Mouse (Mus musculus) macrophage (primary cell): ENCODE measurements at regions not wholly inside any gene's neighbourhood (a gene's known extent, or its start where the extent isn't known, plus 50 kb on each side); places are given as distances from the start of the nearest gene placed in this dataset.

Experiments
- H3K27ac ChIP-seq: fragments of 350-480 bp; formaldehyde crosslinking; 2 replicates; pipeline ENCODE4 v1.9.0; 2021
- H3K36me3 ChIP-seq: fragments of 350-480 bp; formaldehyde crosslinking; 2 replicates; pipeline ENCODE4 v1.9.0; 2021; ENCODE audit errors: inconsistent target
- H3K4me3 ChIP-seq: fragments of 350-480 bp; formaldehyde crosslinking; 2 replicates; pipeline ENCODE4 v1.9.0; 2021; ENCODE audit errors: inconsistent target
- H3K79me2 ChIP-seq: fragments of 350-480 bp; formaldehyde crosslinking; 2 replicates; pipeline ENCODE4 v1.9.0; 2021; ENCODE audit errors: inconsistent target
- WGBS: methylation state at CpG from one replicate; pipeline ENCODE4 v1.1.7; 2026; ENCODE audit warnings: inconsistent platforms; ENCODE audit not compliant: missing documents; 5-methylcytosine and 5-hydroxymethylcytosine counted together

DNA sequence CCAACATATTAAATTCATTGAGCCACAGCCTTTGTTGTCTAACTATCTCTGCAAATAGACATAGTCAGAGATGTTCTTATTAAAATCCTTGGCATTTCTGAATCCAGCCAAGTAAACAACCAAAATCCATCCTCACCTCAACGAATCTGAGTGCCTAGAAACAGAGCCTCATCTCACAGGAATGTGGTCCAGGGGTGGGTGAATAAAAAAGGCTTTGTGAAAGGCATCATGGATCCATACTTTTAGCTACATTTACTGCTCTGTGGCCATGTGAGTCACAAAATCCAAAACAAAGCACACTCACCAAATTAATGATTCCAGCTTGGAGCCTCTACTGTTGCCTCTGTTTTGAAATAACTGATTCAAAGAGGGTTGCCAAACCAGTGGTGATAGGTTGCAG lies 210.7 kb upstream of the Sp8 start:
- H3K36me3 ChIP-seq = no peaks in the 10 kb centered on the region
- no peaks in the 10 kb centered on the region for H3K79me2 ChIP-seq
- no peak overlapping the region for H3K27ac ChIP-seq
- H3K4me3 ChIP-seq = no peak overlapping the region
- 100% methylated on average over 1 of the region's 1 CpGs for WGBS

DNA sequence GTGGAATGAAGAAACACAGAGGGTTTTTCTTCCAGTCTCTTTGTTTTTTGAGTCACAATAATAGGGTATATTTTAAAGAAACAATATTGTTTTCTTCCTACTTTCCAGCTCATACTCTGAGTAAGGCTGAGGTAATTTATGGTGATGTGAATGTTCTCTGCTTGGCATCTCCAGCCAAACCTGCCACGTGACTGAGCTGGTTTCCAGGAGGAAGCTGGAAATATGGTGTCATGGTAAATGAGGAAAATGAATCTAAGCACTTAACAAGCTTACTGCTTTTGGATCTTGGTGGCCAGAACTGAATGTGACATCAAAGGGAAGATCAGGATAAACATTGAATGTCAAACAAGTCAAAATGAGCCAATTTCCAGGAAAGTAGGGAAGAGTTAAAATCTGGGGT lies 215.8 kb upstream of the Sp8 start:
- 36% methylated on average over 1 of the region's 1 CpGs for WGBS
- H3K27ac ChIP-seq = no peak overlapping the region
- no peaks in the 10 kb centered on the region for H3K36me3 ChIP-seq
- H3K4me3 ChIP-seq = no peak overlapping the region
- no peaks in the 10 kb centered on the region for H3K79me2 ChIP-seq

DNA sequence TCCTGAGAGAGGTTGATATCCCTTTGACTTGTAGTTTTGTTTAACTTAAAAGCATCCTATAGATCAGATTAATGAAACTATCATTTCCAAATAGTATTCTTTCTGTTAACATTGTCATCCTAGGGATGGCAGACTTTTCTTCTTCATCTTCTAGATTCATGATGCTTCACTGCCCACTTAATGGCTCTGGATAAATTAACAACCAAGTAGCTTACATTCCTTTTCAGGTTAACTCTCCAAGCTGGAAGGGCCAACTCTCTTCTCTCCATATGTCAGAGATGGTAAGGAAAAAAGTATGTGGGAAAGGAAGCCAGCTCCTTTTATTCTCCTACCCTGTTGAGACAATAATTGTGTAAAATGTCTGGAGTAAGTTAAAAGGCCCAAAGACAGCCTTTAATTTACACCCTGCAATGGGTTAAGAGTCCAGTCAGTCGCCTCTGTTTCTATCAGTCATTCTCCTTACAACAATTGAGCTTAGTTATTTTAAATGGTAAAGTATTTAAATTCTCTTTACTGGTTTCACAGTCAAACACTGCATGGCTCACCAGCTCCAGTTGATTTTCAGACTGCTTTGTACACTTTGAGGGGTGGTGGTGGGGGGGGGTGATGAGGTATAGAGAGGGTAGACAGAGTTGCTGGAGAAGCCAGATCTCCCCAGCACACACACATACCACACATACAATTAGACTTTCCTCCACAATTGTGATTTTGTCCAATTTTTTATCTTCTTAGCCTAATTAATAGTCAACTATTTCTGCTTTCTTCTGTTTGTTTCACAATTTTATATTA lies 224.2 kb upstream of the Sp8 start:
- WGBS = 92% methylated on average over 1 of the region's 1 CpGs
- Histone ChIP-seq H3K36me3 (no peaks in the 10 kb centered on the region), H3K4me3 (no peak overlapping the region), H3K79me2 (no peaks in the 10 kb centered on the region), H3K27ac (no peak overlapping the region)

DNA sequence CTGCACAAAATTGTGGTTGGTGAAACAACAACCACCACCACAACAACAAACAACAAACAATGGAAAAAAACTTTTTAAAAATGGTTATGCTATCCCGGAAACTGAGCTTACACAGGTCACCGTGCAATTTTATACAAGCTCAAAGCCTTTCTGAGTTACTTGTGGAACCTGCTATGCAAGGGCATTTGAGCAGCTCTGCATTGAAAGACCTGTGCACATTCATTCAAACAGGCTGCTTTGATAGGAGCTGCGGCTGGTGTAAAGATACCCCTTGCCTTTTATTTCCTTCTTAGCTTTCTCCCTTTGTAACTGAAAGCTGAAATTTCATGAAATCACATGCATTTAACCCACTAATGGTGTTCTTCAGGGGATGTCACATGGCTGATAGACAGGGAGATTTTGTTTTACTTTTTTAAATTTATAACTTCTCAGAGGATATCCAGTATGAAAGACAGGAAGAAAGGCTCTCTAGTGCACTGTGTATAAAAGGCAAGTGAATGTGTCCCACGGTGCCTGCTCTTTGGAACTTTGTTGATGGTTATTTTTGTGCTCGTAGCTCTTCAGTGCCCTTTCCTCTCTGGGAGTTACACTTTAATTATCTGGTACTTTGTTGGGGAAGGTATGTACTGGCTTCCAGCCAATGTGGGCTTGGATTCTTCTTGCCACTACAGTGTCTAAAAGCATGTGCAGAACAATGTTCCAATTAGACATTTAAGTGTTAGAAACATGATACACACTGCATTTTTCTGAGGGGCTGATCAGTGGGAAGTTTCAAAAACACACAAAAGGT lies 225.1 kb upstream of the Sp8 start:
- WGBS = 80% methylated on average over 5 of the region's 5 CpGs
- H3K36me3 ChIP-seq = no peaks in the 10 kb centered on the region
- H3K27ac ChIP-seq = no peak overlapping the region
- no peak overlapping the region for H3K4me3 ChIP-seq
- H3K79me2 ChIP-seq = no peaks in the 10 kb centered on the region

DNA sequence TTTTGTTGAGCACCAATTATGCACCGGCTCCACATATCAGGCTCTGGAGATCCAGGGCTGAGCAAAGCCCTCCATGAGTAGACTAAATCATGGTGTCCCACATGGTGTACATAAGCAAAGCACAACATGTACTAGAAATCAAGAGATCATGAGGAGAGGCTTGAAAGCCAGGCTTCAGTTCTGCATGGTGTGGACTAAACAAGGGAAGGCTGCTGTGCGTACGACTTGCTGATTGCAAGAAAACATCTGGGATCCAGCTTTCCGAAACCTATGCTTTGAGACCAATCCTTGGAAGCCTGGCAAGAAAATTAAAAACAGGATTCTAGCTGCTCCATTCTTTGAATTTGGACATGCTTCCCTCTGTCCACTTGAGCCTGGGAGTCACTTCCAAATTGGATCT lies 249.1 kb upstream of the Sp8 start:
- 95% methylated on average over 4 of the region's 4 CpGs for WGBS
- H3K4me3 ChIP-seq = no peak overlapping the region
- H3K27ac ChIP-seq = no peak overlapping the region
- H3K36me3 ChIP-seq = no peaks in the 10 kb centered on the region
- H3K79me2 ChIP-seq = no peaks in the 10 kb centered on the region

DNA sequence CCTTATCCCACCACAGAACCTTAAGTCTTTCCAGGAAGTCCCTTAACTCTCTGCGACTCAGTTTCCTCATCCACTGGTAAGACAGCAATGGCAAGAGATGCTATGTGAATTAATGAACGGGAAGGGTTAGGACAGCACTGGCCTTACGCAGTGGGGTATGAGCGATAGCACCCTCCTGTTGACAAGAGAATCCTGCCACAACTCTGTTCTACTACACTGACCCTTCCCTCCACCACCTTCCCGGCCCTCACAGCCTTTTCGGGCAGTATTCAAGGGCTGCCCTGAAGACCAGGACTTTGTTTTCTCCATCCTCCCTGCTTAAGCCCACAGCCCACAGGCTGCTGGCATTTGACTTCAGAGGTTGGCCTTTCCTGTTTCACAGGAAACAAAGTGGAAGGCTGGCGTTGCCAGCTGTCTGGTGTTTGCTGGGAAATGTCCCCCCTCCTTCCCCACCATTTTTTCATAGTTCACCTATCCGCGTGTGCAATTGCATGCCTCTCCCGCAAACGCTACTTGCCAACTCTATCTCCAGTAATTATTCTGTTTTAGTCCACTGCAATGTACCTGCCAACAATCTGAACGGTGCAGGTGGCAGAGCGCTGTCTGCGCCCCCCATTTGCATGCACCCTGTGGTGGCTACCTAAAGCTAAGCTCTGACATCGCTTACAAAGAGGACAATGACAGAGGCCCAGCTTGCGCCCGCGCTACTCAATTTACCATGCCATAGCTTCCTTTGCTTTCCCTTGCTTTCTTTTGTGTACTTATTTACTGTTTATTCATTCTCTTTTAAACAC lies 251.2 kb upstream of the Sp8 start:
- Histone ChIP-seq H3K79me2 (no peaks in the 10 kb centered on the region), H3K4me3 (no peak overlapping the region), H3K36me3 (no peaks in the 10 kb centered on the region), H3K27ac (no peak overlapping the region)
- 73% methylated on average over 18 of the region's 18 CpGs for WGBS

DNA sequence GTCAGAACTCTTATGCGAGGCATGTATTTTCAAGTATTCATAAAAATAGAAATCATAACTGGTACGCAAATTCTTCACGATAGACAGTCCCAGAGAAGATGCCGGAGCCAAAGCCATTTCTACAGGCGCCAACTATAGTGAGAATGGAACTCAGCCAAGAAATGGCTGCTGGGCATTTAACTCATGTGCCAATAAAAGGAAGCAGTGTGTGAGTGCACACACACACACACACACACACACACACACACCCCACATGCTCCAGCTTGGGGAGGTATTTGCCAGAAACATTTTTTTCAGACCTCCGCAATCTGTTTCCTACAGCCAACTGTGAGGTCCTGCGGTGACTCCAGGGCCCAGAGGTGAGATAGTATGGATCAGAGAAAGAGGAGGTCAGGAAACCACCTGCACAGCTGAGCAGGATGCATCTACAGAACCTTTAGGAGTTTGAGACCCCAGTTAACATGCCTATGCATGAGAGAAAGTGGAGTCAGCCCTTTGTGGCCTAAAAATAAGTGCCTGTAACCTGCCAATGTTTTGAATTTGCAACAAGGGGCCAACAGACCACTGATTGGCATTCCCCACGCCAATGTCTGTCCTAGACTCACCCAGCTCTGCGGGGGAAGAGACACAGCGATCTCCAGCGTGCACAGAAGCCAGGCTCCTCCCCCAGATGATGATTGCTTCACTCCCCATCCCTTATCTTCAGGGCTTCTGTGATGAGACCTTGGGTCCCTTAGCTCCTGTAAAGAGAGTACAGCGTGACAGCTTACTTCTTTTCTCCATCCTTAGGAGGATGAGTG lies 262.1 kb upstream of the Sp8 start:
- no peak overlapping the region for H3K4me3 ChIP-seq
- no peaks in the 10 kb centered on the region for H3K36me3 ChIP-seq
- 86% methylated on average over 12 of the region's 12 CpGs for WGBS

DNA sequence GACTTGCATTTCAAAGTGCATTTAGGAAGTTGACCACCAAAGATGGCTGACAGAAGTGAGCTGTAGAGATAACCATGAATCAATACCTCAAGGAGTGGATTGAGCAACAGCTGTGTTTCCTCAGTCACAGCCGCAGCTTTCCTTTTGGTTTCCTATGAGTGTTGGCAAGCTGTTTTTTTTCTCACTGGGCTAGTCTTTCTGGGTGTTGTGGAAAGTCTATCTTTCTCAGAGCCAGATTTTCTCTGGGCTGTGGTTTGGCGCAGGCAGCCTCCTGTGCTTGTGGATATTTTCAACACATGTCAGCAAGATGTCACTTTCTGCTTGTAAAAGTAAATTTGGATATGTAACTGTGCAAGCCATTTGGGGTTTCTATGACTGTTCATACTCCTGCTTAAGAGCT lies 268.6 kb upstream of the Sp4 start:
- H3K27ac ChIP-seq = no peak overlapping the region
- 9% methylated on average over 2 of the region's 2 CpGs for WGBS
- no peaks in the 10 kb centered on the region for H3K36me3 ChIP-seq
- H3K79me2 ChIP-seq = no peaks in the 10 kb centered on the region
- no peak overlapping the region for H3K4me3 ChIP-seq

More for the DNA sequence above, 262.1 kb upstream of the Sp8 start:
- no peak overlapping the region for H3K27ac ChIP-seq
- no peaks in the 10 kb centered on the region for H3K79me2 ChIP-seq

DNA sequence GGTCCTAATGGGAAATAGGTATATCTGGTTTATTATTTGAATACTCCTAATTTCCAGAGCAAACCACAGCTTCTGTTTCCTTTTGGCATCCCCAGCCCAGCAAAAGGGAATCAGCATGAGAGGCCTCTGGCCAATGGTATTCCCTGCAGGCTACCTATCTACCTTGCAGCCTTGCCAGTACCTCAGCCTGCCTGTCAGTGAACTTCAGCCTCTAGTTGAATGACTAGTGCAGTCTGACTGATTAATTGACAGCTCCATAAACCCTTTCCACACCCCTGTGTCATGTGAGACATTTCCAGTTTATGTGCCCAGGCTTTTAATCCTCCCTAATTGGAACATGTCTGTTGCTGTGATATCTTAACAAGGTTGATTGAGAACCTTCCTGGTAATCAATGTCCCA lies 265.4 kb upstream of the Sp4 start:
- no peaks in the 10 kb centered on the region for H3K79me2 ChIP-seq
- no peaks in the 10 kb centered on the region for H3K36me3 ChIP-seq
- H3K27ac ChIP-seq = no peak overlapping the region
- H3K4me3 ChIP-seq = no peak overlapping the region

DNA sequence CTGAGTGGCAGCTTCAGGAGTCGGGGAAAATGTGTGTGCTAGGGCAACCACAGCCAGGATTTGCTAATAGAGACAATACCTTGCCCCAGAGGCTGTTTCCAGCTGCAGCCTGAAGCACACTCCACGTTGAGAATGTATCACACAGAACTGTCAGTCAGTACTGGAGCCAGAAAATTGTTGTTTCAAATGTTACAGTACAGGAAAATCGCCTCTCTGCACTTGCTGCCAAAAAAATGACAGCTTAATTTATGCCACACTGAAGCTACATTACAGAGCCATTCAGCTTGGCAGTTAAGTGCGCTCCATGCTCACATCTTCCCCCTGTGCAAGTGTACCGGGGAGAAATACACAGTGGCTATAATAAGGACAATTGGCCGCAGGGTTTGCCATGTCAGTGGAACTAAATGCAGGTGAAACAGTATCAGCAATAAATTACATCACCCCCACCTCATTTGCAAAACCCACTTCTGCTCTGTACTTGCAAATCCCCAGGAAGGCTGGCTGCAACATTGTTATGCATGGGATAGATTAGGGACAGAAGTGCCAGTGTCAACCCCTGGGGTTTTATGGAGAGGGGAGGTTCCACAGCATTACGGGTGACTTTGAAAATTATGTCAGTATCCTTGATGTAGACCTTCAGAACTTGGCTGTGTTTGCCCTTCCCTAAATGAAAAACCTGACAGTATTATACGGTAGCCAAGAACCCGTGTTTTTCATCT lies 263.3 kb upstream of the Sp4 start:
- Histone ChIP-seq H3K4me3 (no peak overlapping the region), H3K79me2 (no peaks in the 10 kb centered on the region), H3K27ac (no peak overlapping the region), H3K36me3 (no peaks in the 10 kb centered on the region)
- WGBS = 28% methylated on average over 9 of the region's 9 CpGs

DNA sequence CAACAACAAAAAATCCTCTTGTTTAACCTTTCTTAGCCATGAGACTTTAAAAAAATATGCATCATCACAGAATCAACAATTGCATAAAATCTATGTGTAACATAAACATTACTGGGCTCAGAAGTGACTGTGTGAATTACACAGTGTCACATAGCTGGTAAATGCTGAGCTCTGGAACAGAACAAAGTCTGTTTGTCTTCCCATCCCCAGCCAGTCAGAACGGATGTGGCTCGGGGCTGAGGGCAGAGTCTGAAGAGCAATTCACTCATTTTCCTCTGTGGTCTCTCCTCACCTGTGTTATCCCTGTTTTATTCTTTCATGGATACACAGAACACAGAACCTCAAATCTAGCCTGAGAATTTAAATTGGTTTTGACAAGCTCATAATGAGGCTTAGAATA lies 261.0 kb upstream of the Sp4 start:
- Histone ChIP-seq H3K27ac (no peak overlapping the region), H3K4me3 (no peak overlapping the region), H3K79me2 (no peaks in the 10 kb centered on the region), H3K36me3 (no peaks in the 10 kb centered on the region)
- 83% methylated on average over 2 of the region's 2 CpGs for WGBS

DNA sequence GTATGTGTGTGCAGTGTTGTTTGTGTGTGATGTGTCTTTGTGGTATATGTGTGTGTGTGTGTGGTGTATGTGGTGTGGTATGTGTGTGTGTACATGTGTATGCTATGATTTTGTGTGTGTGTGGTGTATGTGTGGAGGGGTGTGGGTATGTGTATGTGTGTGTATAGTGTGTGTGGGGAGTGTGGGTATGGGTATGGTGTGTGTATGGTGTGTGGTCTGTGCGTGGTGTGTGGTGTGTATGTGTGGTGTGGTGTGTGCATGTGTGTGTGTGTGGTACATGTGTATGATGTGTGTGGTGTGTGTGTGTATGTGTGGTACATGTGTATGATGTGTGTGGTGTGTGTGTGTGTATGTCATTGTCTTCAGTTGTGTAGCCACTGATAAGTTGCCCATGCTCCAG lies 247.8 kb upstream of the Sp4 start:
- Histone ChIP-seq H3K36me3 (no peaks in the 10 kb centered on the region), H3K4me3 (no peak overlapping the region), H3K27ac (no peak overlapping the region), H3K79me2 (no peaks in the 10 kb centered on the region)
- WGBS = 83% methylated on average over 1 of the region's 1 CpGs

DNA sequence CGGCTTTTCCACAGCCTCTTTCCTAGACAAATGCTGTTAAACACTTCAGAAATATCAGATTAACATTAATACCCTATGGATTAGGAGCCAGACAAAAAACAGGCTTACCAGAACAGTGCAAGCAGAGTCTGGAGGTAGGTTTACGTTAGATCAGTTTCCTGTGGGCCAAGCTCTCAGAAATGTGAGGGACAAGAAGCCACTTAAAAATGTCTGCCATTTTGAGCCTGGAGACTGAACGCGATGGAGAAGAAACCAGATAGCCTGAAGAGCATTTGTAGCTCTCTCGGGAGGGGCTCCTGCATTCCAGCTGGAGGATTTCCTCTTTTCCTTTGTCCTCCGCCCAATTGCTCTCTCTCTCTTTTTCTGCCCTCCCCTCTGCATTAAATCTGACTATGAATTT lies 239.1 kb upstream of the Sp4 start:
- Histone ChIP-seq H3K27ac (no peak overlapping the region), H3K4me3 (no peak overlapping the region), H3K79me2 (no peaks in the 10 kb centered on the region), H3K36me3 (no peaks in the 10 kb centered on the region)
- WGBS = 64% methylated on average over 6 of the region's 6 CpGs

DNA sequence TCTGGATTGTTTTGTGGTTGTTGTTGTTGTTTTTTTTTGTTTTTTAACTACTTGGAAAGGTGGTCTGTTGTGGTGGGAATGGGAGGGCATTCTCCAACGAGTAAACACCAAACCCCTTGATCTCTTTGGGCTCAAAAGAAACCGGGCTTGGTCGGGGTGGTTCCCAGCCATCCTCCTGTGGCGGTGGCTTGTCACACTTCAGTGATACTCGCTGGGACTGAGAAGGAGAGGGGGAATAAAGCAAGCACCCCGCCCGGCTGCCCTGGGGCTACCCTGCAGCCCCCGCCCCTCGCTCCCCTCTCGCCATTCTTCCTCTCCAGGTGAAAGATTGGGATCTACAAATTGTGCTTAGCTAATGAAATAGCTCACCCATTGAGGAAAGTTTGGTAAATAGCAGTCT lies 229.3 kb upstream of the Sp4 start:
- Histone ChIP-seq H3K4me3 (no peak overlapping the region), H3K36me3 (no peaks in the 10 kb centered on the region), H3K79me2 (no peaks in the 10 kb centered on the region), H3K27ac (no peak overlapping the region)
- 17% methylated on average over 9 of the region's 10 CpGs for whole genome bisulfite sequencing
